Mouse (Mus musculus) heart, embryonic 16.5 days (tissue): ENCODE measurements at regions not wholly inside any gene's neighbourhood (a gene's known extent, or its start where the extent isn't known, plus 50 kb on each side); places are given as distances from the start of the nearest gene placed in this dataset.
"Not testable (repeated sequence)": the region's sequence is repeated elsewhere in the genome, so short reads cannot be mapped to it uniquely, and the experiment has no call there.

Source experiments
- ATAC-seq: fragments of 200-750 bp; cut with Nextera tagmentation; replicated peaks from 2 replicates; pipeline ENCODE4 v1.8.0; 2017; ENCODE audit warnings: moderate number of reproducible peaks; ENCODE audit not compliant: insufficient read depth, low FRiP score; ENCODE audit errors: extremely low read depth
- H3K27ac ChIP-seq: fragments of 300-500 bp; sonication (generic); 2 replicates; pipeline ENCODE4 v1.5.1; 2014; ENCODE audit warnings: mild to moderate bottlenecking, low read length, control low read depth, moderate library complexity
- H3K27me3 ChIP-seq: fragments of 300-500 bp; sonication (generic); 2 replicates; pipeline ENCODE4 v1.6.1; 2014; ENCODE audit warnings: low read length, mixed read lengths; ENCODE audit not compliant: control insufficient read depth, insufficient read depth
- H3K36me3 ChIP-seq: fragments of 300-500 bp; sonication (generic); 2 replicates; pipeline ENCODE4 v1.6.1; 2014; ENCODE audit not compliant: control insufficient read depth, insufficient read depth
- H3K4me1 ChIP-seq: fragments of 300-500 bp; sonication (generic); 2 replicates; pipeline ENCODE4 v1.6.1; 2014; ENCODE audit warnings: low read length, mixed read lengths; ENCODE audit not compliant: control insufficient read depth, insufficient read depth
- H3K4me2 ChIP-seq: fragments of 300-500 bp; sonication (generic); 2 replicates; pipeline ENCODE4 v1.6.1; 2014; ENCODE audit warnings: low read depth, mild to moderate bottlenecking, control low read depth, low read length
- H3K4me3 ChIP-seq: fragments of 300-500 bp; sonication (generic); 2 replicates; pipeline ENCODE4 v1.5.1; 2014; ENCODE audit warnings: mild to moderate bottlenecking, control low read depth, low read length
- H3K9ac ChIP-seq: fragments of 300-500 bp; sonication (generic); 2 replicates; pipeline ENCODE4 v1.6.1; 2014; ENCODE audit warnings: low read length, control low read depth
- H3K9me3 ChIP-seq: fragments of 300-500 bp; sonication (generic); replicated peaks from 2 replicates; pipeline ENCODE4 v1.6.1; 2016; ENCODE audit warnings: low read length; ENCODE audit not compliant: control insufficient read depth
- WGBS: fragments of 180-500 bp; shearing (Covaris S2); extraction: QIAGEN DNeasy Blood & Tissue Kit; methylation state at CpG from one replicate; pipeline ENCODE4 v1.1.7; 2014; 5-methylcytosine and 5-hydroxymethylcytosine counted together

DNA sequence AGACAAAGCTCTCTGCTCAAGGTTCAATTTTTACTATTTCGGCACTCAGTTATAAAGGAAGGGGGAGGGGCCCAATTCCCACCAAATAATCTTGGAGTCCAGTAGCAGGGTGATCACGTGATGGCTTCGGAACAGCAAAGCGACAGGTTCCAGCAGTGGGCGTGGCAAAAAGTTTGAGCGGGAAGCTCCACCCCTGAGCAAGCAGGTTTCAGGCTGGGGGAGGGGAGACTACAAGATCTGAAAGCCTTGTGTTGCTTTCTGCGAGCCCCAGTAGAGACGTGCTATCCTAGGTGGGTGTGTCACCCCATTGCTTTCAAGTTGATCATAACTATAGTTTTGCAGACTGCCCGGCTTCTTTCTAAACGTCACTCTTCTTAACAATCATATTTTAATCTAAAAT lies 106.8 kb upstream of the Supt20 start:
- not testable (repeated sequence) for H3K9me3 ChIP-seq, H3K36me3 ChIP-seq, H3K27ac ChIP-seq, H3K4me2 ChIP-seq, H3K9ac ChIP-seq, H3K4me3 ChIP-seq, ATAC-seq, H3K27me3 ChIP-seq, H3K4me1 ChIP-seq
- WGBS = 83% methylated on average over 9 of the region's 10 CpGs

DNA sequence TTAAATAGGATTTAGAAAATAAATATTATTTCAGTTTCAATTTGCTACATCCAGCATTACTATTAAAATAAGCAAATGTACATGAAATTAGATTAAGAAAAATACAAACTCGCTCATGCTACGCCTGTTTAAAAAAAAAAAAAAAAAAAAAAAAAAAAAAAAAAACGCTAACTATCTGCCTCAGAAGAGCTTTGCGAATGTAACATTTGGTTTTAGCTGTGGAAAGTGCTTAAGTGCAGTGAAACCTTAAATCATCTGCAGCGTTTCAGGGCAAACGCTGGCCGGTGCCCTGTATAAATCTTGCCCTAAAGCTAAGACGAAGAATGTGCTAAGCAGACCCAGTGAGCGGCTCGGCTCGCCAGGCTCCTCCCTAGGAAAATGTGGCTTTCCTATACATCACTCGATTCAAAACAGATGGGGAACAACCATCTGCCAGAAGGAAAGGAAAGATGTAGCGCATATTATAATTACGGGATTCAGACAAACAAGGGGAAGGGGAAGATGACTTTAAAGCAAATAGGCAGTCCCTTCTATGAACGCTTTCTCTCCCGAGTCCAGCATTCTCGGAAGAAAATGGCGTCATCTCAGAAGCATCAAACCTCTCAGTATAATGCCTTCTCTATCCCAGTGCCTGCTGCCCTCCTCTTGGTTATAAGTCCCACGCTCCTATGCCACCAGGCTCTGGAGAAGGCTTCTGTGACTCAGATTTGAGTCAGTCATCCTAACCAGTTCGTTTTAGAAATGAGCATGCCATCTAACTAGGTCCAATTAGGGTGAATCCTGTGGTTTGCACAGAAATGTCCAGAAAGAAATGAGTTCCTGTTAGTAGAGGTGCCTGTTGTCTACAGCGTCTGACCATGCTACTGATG lies 105.2 kb upstream of the Supt20 start:
- no peaks in the 10 kb centered on the region for H3K36me3 ChIP-seq
- H3K9ac ChIP-seq = no peak overlapping the region
- no peak for ATAC-seq
- WGBS = 79% methylated on average over 21 of the region's 21 CpGs
- H3K4me1 ChIP-seq = no peaks in the 10 kb centered on the region
- no peak overlapping the region for H3K4me3 ChIP-seq
- H3K27me3 ChIP-seq = no peaks in the 10 kb centered on the region
- no peak overlapping the region for H3K4me2 ChIP-seq
- no peak overlapping the region for H3K27ac ChIP-seq
- H3K9me3 ChIP-seq = peaks cover 5% of the 10 kb centered on the region

DNA sequence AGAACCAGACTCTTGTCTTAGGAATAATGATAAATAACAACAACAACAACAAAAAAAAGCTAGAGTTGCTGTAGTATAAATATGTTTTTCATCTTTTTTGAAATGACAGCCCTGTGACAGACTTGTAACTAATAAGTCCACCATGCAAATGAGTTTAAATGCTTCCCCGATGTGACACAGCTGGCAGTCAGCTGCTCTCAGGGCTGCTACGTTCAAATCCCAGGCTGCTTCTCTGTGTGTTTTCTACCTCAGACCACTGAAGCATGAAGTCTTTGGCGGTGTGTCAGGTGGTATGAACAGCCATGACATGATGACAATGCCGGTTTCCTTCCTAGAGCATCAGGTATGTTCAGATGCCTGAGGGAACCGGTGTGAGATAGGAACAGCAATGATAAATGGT lies 104.4 kb upstream of the Supt20 start:
- Histone ChIP-seq H3K36me3 (no peaks in the 10 kb centered on the region), H3K4me3 (no peak overlapping the region), H3K4me1 (no peaks in the 10 kb centered on the region), H3K27me3 (no peaks in the 10 kb centered on the region), H3K9ac (no peak overlapping the region), H3K9me3 (peaks cover 5% of the 10 kb centered on the region), H3K4me2 (no peak overlapping the region), H3K27ac (no peak overlapping the region)
- no peak for ATAC-seq
- 68% methylated on average over 5 of the region's 5 CpGs for WGBS

DNA sequence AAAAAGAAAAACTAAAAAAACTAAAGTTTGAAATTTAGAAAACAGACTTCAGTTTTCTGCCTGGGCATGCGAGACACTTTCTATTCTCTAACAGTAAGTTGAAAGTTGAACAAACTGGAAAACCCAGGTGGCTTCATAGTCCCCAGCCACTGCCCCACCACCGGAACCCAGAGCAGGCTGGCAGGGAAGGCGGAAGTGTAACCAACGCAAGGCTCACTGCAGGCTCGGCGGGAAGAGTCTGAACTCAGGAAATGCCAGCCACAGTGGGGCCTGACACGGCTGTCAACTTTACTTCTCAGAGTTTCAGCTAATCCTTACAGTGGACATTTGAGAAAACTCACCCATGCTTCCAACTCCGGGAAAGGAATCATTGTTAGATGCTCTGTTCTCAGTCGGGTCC lies 102.6 kb upstream of the Supt20 start:
- WGBS = 76% methylated on average over 9 of the region's 9 CpGs
- ATAC-seq = 0 out of 2 replicates have a peak, but pooled peaks have one; percentile 46
- H3K4me2 ChIP-seq = no peak overlapping the region

DNA sequence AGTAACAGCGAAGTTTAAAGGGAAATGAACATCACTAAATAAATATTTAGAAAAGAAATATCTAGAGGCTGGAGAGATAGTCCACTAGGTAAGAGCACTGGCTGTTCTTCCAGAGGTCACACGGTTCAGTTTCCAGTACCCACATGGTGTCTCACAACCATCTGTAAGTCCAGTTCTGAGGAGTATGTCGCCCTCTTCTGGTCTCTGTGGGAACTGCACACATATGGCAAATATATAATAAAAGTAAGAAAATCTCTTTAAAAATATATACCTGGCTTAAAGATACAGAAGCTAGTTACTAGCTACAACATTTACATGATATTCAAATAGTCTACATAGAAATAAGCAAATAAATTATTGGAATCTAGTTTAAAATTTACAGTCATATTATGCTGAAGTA lies 101.4 kb upstream of the Supt20 start:
- no peak overlapping the region for H3K9ac ChIP-seq
- H3K4me1 ChIP-seq = no peaks in the 10 kb centered on the region
- 59% methylated on average over 3 of the region's 3 CpGs for WGBS
- no peak for ATAC-seq
- no peaks in the 10 kb centered on the region for H3K36me3 ChIP-seq
- H3K4me2 ChIP-seq = no peak overlapping the region
- peaks cover 7% of the 10 kb centered on the region for H3K9me3 ChIP-seq
- H3K27ac ChIP-seq = no peak overlapping the region
- H3K4me3 ChIP-seq = no peak overlapping the region
- H3K27me3 ChIP-seq = no peaks in the 10 kb centered on the region

More for the DNA sequence above, 102.6 kb upstream of the Supt20 start:
- Histone ChIP-seq H3K4me1 (no peaks in the 10 kb centered on the region), H3K36me3 (no peaks in the 10 kb centered on the region), H3K27me3 (no peaks in the 10 kb centered on the region), H3K9ac (no peak overlapping the region), H3K9me3 (peaks cover 7% of the 10 kb centered on the region), H3K27ac (no peak overlapping the region), H3K4me3 (no peak overlapping the region)

DNA sequence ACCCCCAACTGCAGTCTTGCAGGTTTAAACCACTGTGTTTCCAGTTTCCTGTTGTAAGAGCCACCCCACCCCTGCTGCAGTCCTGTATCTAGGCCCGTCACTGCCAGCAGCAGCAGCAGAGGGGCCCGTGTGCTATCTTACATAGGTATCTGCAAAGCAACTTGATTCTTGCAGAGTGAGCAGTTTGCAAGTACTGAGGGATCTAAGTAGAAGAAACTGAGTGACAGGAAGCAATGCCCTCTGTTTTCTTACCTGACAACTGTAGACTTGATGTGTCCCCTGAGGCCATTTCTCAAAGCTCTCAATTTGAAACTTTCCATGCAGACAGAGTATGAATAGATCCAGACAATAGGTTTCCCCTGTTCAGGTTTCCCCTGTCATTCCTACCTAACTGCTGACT lies 100.5 kb upstream of the Supt20 start:
- H3K4me1 ChIP-seq = no peaks in the 10 kb centered on the region
- H3K27ac ChIP-seq = no peak overlapping the region
- no peak overlapping the region for H3K9ac ChIP-seq
- no peaks in the 10 kb centered on the region for H3K36me3 ChIP-seq
- H3K9me3 ChIP-seq = peaks cover 7% of the 10 kb centered on the region
- ATAC-seq = no peak
- H3K4me2 ChIP-seq = no peak overlapping the region
- H3K27me3 ChIP-seq = no peaks in the 10 kb centered on the region
- H3K4me3 ChIP-seq = no peak overlapping the region
- WGBS = 55% methylated on average over 2 of the region's 2 CpGs

DNA sequence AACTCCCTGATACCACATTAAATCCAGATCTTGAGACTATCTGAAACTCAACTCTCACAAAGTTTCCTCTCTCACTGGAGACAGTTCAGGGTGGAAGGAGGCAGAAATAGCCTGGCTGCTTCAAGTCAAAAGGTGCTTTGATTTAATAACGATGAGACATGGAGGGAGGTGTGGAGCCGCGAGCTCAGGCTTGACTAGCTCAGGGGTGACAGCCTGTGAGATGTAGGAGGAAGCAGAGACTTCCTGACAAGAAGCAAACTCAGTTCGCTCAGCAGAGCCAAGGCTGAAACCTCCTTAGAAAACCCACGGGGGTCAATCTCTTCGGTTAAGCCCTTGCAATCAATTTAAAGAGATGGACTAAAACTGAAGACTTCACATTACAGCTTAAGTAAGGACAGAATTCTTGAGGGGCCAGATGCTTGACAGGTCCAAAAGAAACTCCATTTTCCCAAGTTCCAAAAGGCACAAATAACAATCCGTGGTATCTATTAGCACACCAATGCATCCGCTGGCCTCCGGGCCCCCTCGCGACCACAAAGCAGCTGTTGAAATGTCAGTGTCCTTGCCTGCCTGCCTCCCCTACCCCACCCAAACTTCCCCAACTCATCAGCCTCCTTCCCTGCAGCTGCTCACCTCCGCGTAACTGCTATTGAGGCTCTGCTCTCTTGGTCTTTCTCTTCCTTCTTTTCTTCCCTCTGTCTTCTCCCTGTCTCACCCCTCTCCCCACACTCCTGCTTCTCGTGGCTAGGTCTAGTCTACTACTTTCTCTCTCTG lies 99.8 kb upstream of the Supt20 start:
- Histone ChIP-seq H3K27me3 (no peaks in the 10 kb centered on the region), H3K36me3 (no peaks in the 10 kb centered on the region), H3K4me2 (no peak overlapping the region; the same call in 1 of the 2 replicates), H3K4me3 (no peak overlapping the region), H3K27ac (no peak overlapping the region), H3K9ac (no peak overlapping the region), H3K9me3 (peaks cover 7% of the 10 kb centered on the region), H3K4me1 (no peaks in the 10 kb centered on the region)
- peak; percentile 18; the same call in 1 of the 2 replicates for ATAC-seq
- 56% methylated on average over 14 of the region's 14 CpGs for WGBS

DNA sequence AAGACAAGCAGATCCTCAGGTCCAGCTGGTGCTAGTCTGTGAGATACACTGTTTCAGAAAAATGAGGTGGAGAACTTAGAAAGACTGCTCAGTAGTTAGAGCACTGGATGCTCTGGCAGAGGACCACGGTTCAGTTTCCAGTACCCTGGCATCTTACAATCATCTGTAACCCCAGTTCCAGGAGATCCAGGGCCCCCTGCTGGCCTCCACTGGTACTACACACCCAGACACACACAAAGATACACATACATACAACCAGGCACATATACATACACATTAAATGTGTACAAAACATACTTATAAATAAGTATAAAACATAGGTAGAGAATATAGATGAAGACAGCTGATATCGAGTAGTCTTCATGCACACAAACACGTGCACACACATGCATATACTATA lies 97.4 kb upstream of the Supt20 start:
- Histone ChIP-seq H3K27ac (no peak overlapping the region), H3K9ac (no peak overlapping the region), H3K4me1 (no peaks in the 10 kb centered on the region), H3K27me3 (no peaks in the 10 kb centered on the region), H3K9me3 (peaks cover 7% of the 10 kb centered on the region), H3K4me3 (no peak overlapping the region), H3K4me2 (no peak overlapping the region), H3K36me3 (no peaks in the 10 kb centered on the region)
- ATAC-seq = no peak
- WGBS = 87% methylated on average over 3 of the region's 3 CpGs
